Mouse (Mus musculus) CD4-positive, CD25-positive, alpha-beta regulatory T cell, adult 4 months (primary cell): ENCODE data around the gene Dlgap4. TPM values are rescaled to one million over a fixed set of nuclear protein-coding genes. Genes with fewer than 3 reads are reported as not detected.

Experiments
- ATAC-seq: one replicate; pipeline ENCODE4 v1.8.0; 2017
- polyA plus RNA-seq, 2 experiments: library from polyadenylated mRNA; unstranded; fragments of 100-300 nt; shearing (Covaris generic); gene quantifications; one replicate each; pipeline ENCODE4 v1.2.1; 2017

The Dlgap4 gene
- polyA plus RNA-seq, 2 experiments from 2014 or later: 71.7 to 109 TPM

DNA sequence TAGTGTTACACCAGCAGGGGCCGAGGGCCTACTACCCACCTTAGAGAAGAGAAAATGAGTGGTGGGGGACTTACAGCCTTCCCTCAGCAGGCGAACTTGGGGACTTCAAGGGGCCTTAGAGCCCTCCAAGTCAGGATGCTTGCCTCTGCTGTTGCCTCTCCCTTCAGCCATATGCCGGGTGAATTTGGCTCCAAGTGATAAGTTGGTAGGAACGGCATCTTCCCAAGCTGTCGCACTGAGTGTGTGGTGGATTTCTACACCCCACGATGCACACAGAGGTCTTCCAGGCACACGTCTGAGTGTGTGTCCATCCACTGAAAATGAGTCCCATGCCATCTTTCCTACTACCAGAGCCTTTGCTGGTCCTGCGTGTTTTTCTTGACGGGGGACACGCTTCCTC lies 49.7 kb downstream of the Dlgap4 start:
- ATAC-seq: no peak

DNA sequence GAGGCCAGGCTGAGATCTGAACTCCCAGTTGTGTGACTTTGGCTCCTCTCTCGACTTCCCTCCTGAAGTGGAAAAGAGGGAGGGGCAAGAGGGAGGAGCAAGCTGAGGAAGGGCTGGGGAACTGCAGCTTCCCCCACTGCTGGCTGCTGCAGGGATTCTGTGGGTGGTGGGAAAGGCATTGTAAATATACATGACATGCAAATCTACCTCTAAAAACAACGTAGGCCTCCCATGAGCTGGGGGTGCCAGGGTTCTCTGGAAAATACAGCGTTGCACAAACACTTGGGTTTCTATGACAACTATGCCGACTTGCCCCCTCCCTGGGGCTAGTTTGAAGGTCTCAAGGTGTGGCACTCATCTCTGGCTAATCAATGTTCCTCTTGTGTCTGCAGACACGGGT lies 50.9 kb downstream of the Dlgap4 start:
- no peak for ATAC-seq

DNA sequence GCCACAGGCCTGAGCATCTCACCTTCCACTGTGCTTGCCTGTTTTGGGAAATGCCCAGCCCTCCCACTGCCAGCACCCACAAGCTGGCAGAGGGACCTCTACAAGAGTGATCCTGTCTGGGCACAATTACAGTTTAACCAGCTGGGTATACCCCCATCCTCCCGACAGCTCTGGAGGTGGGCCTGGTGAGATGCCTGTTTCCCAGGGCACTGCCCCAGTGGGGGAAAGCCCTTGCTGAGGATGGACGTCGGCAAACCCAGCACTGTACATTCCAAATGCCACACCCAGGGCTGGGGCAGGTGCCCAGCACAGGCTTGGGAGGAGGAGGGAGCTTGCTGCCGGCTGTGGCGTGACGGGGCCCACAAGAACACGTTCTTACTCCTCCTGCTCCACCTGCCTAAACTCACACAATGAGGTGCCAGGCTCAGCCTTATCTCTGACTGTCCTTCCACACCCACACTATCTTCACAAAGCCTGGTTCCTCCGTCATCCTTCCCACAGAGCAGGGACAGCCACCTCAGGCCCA lies 51.6 kb downstream of the Dlgap4 start:
- no peak for ATAC-seq

GRCm38 (mm10) chr2:156665620-156666196 lies 52.2 kb downstream of the Dlgap4 start:
- no peak for ATAC-seq

DNA sequence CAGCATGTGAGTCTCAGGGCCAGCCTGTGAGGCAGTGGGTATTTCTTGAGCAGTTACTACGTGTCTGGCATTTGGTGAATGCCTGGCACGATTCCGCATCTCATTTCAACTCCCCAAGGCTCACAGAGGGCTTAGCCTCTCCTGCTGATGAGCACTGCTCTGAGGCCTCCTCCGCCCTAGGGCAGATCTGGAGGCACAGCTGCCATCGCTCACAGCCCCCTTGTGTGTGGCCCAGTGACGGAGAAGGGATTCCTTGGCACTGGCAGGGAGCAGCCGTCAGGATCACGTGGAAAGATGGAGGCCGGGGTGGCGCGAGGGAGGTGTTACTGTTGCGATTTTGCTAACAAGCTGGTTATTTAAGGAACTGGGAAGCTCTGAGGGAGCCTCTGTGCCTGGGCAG lies 52.7 kb downstream of the Dlgap4 start:
- no peak for ATAC-seq

GRCm38 (mm10) chr2:156667290-156667689 lies 53.8 kb downstream of the Dlgap4 start:
- no peak for ATAC-seq

- no peak for ATAC-seq
These were observed 55.1 kb downstream of the Dlgap4 start for GRCm38 (mm10) chr2:156668625-156669024.

DNA sequence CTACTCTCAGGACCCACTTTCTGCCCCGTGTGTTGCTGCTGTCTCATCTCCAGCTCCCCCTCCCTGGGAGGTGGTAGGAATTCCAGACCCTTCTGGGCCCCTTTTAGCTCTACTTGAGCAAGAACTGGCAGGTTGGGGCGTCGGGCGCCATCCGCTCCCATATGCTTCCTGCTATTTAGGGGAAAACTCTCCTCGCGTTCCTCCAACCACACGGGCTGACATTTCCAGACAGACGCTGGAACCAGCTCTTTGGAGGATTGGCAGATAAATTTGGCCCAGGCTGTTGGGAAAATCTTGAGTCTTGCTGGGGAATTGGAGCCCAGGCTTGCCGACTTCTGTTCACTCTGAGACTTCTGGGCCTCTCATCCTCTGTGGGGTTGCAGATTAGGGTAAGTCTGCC lies 59.8 kb downstream of the Dlgap4 start:
- ATAC-seq: no peak

DNA sequence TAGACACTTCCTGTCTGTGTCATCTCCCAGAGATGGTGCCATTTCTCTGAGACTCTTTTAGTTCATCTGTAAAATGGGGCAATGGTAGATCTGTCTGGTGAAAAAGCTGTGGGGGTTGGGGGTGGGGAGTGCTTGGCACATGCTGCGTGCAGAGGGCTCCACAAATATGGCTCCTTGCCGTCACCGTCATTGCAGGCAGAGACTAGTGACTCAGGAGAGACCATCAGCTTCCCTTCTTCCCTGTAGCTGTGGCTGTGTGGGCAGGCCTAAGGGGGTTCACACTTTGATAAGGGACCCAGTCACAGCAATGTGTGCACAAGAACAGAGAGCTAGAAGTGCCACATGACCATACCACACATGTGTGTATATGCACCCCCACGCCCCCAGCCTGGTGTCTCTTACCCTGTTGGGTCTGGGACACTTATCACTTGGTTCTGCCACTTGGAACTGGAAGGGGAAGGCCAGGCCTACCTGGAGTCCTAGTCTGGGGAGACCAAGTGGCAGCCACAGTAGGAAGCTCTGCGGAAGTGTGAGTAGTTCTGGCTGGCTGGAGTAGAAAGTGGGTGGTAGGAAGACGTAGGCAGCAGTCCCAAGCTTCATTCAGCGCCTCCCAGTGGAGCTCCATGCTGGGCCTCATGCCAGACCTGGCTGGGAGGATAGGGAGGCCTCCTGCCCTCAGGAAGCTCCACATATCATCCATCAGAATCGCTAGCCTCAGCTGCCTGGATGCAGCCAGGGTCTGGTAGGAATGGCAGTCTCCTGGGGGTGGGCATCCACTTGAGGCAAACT lies 60.6 kb downstream of the Dlgap4 start:
- ATAC-seq: no peak

DNA sequence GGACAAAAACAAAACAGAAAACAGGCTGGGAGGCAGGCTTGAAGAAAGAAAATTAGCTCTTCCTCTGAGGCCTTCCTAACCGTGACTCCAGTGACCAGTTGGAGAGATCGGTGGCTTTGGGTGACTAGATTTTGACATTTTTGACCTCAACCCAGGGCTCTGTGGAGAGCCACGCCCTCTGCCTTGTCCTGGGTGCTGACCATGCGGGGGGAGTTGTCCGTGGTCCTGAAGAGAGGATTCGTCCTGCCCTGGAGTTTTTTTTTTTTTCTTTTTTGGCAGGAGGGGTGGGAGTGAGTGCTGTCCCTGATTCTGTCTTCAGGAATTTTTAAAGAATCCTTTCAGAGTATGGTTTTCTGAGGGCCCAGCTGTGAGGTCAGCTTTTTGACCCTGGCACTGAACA lies 63.4 kb downstream of the Dlgap4 start:
- ATAC-seq: no peak

- no peak for ATAC-seq
These were observed 64.6 kb downstream of the Dlgap4 start for GRCm38 (mm10) chr2:156678112-156678511.

DNA sequence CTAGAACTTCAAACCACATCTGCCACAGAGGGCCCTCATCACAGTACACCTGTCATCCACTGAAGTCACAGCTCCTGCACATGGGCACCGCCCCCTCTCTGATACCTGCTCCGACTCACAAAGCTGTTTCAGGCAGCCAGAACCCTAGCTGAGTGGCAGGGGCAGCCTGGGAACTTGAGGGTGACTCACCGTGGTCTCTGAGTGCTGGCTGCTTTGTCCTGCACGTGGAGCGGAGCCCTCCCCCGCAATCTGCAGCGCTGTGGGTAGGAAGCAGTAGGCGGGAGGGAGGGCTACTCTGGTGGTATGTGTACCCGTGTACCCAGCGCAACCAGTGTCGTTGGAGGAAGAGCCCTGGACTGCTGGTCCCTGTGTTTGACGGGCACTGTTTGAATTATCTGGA lies 69.5 kb downstream of the Dlgap4 start:
- no peak for ATAC-seq

- no peak for ATAC-seq
These were observed 72.5 kb downstream of the Dlgap4 start for GRCm38 (mm10) chr2:156685999-156686398.

- no peak for ATAC-seq
These were observed 73.2 kb downstream of the Dlgap4 start for GRCm38 (mm10) chr2:156686754-156687153.

DNA sequence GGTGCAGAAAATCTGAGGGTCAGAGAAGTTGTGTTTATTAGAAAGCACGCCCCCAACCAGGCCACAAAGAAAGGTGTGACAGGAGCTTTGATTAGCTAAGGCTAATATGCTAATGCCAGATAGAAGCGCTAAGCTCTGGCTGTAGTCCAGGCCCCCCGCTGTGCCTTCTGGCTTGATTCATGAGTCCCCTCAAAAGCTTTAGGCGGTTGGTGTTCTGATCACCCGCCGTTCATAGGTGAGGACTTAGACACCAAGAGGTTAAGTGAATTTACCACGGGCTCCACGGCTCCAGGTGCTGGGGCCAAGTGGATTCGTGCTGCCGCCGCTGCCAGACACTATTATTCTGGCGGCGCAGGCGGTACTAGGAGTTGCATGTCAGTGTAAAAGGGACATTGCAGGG lies 75.1 kb downstream of the Dlgap4 start:
- ATAC-seq: no peak

DNA sequence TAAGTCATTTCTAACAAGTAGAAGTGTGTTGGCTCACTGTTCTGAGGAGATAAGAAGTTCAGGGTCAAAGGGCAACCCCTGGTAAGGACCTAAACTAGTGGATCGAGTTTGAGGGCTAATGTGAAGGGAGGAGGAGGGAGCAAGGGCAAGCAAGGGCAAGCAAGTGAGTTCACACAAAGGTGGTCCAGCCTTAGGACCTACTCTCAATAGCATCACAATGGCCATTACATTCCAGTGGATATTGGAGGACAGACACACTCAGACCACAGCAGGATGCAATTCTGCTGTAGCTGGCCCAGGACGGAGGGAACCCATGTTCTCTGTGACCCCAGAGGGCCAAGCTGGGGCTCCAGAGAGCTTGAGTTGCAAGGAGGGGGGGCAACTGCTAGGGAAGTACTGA lies 77.3 kb downstream of the Dlgap4 start:
- ATAC-seq: no peak

GRCm38 (mm10) chr2:156691746-156692145 lies 78.2 kb downstream of the Dlgap4 start:
- no peak for ATAC-seq

DNA sequence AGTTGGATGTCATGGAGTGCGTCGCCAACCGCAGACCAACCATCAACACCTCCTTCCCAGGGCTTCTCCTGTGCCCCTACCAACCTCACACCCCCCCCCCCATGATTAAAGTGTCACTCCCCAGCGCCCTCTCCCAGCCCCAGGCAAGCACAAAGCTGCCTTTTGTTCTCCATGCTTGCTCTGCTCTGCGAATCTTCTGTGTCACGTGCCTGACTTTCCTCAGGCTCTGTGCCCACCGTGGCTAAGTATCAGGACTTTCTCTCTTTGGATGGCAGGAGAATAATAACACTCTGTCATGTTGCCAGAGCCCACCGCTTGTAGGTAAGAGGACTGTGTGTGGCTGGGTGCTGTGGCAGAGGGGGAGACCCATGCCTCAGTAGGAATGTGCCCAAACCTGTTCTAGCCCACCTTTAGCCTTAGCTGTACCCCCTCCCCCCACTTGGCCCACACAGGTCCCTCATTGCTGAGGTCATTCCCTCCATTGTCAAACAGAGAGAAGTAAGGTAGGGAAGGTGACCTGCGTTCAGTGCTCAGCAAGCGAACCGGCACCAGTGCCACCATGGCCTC lies 79.8 kb downstream of the Dlgap4 start:
- no peak for ATAC-seq

DNA sequence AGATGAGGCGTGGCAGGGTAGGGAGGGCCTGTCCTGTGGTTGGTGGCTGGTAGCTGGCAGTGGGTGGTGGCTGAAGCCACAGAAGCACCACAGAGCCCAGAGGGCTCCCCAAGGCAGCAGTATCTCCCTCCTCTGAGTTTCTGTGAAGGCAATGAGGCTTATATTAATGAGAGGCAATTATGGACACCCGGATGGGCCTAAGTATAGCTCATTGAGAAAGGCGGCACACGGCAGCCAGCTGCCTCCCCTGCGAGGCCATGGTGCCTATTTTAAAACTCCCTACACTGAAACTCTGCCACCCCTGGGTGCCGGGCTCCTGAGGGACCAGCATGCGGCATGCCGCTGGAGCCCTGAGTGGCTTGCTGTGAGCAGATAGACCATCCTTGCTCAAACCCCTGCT lies 83.8 kb downstream of the Dlgap4 start:
- no peak for ATAC-seq

- ATAC-seq: no peak
These were observed 84.7 kb downstream of the Dlgap4 start for GRCm38 (mm10) chr2:156698168-156698567.

- no peak for ATAC-seq
These were observed 92.0 kb downstream of the Dlgap4 start for GRCm38 (mm10) chr2:156705473-156705872.

DNA sequence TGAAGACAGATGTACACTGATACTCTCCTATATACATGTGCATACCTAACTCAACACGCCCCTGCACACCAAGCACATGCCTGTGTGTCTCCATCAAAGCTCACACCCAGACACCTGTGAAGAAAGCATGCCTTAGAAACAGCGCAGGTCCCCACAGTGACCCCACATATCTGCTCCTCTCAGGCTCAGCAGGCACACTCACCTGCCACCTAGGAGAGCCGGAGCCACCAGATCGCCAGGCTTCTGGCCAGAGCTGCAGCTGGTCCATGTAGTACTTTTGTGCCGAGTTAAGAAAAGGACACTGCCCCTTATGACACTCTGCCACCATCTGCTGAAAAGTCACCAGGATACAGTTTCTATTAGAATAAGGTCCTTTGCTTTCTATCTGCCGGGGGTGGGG lies 103.2 kb downstream of the Dlgap4 start:
- ATAC-seq: no peak

DNA sequence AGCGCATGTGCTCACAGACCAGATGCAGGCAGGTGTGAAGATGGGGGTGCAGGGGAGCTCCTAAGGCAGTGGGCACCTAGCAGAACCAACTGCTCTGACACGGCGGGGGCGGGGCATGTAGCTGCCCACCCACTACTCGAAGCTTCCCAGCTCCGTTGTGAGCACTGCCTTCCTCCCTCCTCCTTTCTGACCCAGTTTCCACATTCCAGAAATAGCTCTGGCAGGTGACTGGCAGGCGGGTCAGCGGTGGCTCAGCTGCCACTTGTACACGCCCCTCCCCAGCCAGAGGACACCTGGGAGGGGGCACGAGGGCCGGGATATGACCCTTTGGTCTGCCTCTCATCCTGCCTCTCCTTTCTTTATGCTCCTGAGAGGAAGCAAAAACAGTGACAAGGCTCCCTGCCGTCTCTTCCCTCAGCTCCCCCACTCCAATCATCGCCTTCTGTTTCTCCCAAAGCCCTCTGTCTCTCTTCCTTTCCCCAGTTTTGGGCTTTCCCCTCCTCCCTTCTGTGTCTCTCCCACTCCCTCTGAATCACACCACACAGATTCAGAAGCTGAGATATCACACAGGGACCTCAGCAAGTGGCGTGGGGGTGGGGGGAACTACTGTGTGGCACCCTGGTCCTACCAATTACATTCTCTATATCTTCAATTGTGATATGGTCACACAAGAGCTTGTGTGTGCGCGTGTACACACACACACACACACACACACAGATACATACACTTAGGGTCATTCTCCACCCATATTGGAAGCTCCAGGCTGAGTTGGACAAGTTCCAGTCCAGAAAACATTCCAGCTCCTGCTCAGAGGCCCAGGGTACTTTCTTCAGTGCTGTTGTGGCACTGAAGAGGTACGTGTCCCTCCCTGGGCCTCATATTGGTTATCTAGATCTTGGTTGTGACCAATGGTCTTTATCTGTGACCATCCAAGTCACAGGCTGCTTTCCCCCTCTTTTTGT lies 104.1 kb downstream of the Dlgap4 start:
- ATAC-seq: no peak
